Mouse (Mus musculus) liver, embryonic 18 days (tissue): ENCODE data around the gene Rbm19. TPM values are rescaled to one million over a fixed set of nuclear protein-coding genes. Genes with fewer than 3 reads are reported as not detected.

Experiments
- polyA plus RNA-seq: library from polyadenylated mRNA; depleted of rRNA; stranded (reverse); fragments of >200 nt; gene quantifications from 2 replicates; pipeline ENCODE4 v1.2.3, GENCODE M21; 2012; rRNA removed

Rbm19 gene
- 3.1 and 3.7 TPM in 2 replicates for polyA plus RNA-seq

DNA sequence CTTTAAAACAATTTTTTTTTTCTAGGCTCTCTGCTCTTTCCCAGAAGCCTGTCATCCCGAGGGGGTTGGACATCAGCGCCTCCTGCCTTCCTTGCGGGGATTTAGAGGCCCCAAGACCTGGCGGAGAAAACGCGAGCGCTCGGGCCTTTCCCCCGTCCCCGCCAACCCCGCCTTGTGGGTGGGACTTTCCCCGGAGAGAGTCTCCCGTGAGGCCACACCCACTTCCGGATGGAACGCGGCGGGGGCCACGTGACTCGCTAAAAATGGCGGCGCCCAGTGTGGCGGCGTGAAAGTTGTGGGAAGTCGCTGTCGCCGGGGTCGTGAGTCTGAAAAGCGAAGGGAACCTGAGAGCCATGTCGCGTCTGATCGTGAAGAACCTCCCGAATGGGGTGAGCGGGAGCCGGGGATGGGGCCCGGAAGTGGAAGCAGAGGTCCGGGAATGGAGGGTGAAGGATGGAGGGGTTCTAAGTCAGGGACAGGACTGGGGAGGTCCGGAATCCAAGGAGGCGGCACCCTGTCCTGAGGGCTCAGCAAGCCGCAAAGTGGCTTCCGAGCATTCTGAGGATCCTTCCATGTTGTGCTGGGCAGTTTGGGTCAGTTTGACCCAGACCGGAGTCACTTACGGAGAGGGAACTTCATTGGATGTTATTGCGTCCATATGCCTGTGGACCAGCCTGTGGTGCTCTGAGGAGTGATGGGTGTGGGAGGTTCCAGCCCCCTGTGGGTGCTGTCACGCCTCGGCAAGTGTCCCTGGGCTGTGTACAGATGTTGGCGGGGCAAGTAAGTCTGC is at the start of gene Rbm19:
TSS of gene Rbm19 (plus strand) at position 205 of the 790 bp plus-strand sequence.

